Mouse (Mus musculus) Patski (cell line): ENCODE data around the gene Bag6. TPM values are rescaled to one million over a fixed set of nuclear protein-coding genes. Genes with fewer than 3 reads are reported as not detected.

Experiments used
- ATAC-seq: fragments of 100-300 bp; one replicate; pipeline ENCODE4 v1.8.0; 2021
- CTCF ChIA-PET: fragments of 350-600 bp; sonication (Branson Sonifier 250); formaldehyde crosslinking; loops from one replicate; lab custom pipeline; 2022; ENCODE audit warnings: inconsistent platforms; lab: Charles Lee
- POLR2A ChIA-PET: fragments of 350-600 bp; sonication (Branson Sonifier 250); formaldehyde crosslinking; loops from one replicate; lab custom pipeline; 2022; ENCODE audit warnings: antibody characterized with exemption, inconsistent platforms; lab: Charles Lee
- DNase-seq: peaks from one replicate; pipeline ENCODE4 v3.0.0-alpha.2; 2011; ENCODE audit warnings: low read depth, low spot score
- H3K27me3 ChIP-seq: fragments of 371-371 bp; one replicate; pipeline ENCODE4 v1.5.1; 2021
- CTCF ChIP-seq: fragments of 100-300 bp; IDR thresholded peaks from one replicate; pipeline ENCODE4 v1.5.1; 2021
- in situ Hi-C: fragments of 300-500 bp; cut with MboI; formaldehyde crosslinking; loops from 3 replicates; pipeline ENCODE4 v1.11.1; 2018; ENCODE audit warnings: low pct_unique_long_range_greater_than_20kb, mixed read lengths
- polyA plus RNA-seq: library from polyadenylated mRNA; unstranded; gene quantifications from one replicate; pipeline ENCODE4 v1.2.3, GENCODE M21; 2021

Bag6 gene
- polyA plus RNA-seq, 1 experiment from 2014 or later = 283 TPM

DNA sequence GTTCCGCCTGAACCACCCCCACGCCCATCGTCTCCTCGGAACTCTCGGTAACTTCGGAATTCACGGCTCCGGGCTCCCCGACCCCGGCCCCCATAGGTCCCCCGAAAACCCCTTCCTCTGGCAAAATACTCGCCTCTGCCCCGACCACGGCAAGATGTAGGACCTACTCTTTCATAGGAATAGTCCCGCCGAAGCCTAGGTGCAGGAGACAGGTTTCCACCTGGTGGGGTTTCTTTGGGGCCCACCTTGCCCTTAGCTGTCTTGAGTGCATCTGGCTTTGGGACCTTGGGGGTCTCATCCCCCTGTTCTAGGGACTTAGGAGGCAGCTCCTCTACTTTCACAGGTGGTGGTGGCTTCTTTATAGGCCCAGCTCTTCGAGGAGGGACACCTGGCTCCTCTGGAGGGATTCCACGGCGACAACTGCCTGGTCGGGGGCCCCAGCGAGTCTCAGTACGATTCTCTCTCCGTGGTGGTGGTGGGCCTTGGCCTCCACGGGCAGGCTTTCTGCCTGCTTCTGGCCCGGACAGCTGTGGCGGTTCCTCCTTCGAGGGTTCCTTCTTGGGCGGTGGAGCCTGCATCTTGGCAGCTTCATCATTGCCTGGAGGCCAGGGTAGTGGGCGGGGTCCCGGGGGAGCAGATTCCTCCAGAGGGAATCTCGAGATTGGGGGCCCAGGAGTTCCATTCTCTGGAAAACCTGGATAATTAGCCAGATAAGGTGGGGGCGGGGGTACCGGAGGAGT lies 21.7 kb downstream of the Bag6 start:
- in situ Hi-C loops = no loop called here
- no peak for TF ChIP-seq CTCF

DNA sequence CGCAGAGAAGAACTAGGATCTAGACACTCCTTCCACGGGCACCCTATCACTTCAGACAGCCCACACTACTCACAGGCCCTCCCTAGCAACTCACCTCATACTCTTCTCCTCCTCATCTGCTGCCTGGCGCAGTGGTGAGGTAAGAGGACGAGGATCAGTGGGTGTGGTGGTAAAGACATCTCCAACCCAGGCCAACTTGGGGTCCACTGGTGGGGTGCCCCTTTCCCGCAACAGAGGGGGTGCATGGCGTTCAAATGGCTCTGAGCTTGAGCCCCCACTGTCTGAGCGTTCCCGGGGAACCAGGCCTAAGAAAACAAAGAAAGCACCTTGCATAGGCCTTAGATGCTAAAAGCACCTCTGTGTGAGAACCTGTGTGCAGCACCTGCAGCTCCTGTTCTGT lies 22.3 kb downstream of the Bag6 start:
- in situ Hi-C loops = no loop called here
- no peak for TF ChIP-seq CTCF
- DNase-seq (no peak), ATAC-seq (no peak)
- ChIA-PET POLR2A (interaction anchor here (1.8 kb wide), 1 partner anchor 9 kb away, joined by 5 read pairs; no protein-coding TSS in a partner anchor), CTCF (interaction anchor here (1.7 kb wide), 1 partner anchor 15 kb away, joined by 6 read pairs; no protein-coding TSS in a partner anchor)
- no peaks in the 10 kb centered on the region for H3K27me3 ChIP-seq

More for the DNA sequence above, 21.7 kb downstream of the Bag6 start:
- no peak for ATAC-seq
- no peaks in the 10 kb centered on the region for H3K27me3 ChIP-seq
- ChIA-PET CTCF (interaction anchor here (1.3 to 1.7 kb wide), 2 partner anchors 15 to 20 kb away, joined by 3 to 6 read pairs; no protein-coding TSS in a partner anchor), POLR2A (interaction anchor here (1.8 kb wide), 2 partner anchors 7 to 9 kb away, joined by 5 to 6 read pairs; no protein-coding TSS in a partner anchor)
- no peak for DNase-seq

DNA sequence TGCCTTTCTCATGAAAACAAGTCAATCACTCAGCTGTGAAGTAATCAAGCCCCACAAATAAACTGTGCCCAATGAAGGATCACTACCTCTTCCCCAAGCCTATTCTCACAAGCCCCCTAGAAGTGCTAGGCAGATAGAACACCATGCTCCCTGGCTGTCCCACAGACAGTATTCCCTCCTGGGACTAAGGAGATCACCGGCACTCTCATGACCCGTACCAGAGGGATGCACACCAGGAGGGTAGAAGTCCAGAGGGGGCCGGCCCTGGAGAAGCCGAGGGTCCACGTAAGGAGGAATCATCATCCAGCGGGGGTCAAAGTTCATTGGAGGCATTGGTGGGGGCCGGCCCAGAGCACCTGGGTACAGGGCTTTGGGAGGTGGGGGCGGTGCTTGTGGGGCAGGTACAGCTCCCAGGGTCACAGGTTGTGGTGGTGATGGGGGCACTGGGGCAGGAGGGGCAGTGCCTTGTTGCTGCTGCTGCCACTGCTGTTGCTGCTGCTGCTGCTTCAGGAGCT lies 22.7 kb downstream of the Bag6 start:
- H3K27me3 ChIP-seq = no peaks in the 10 kb centered on the region
- no peak for TF ChIP-seq CTCF
- ATAC-seq = no peak
- CTCF ChIA-PET = no interaction called here
- in situ Hi-C loops = no loop called here
- POLR2A ChIA-PET = interaction anchor here (1.8 kb wide), 1 partner anchor 10 kb away, joined by 5 read pairs; no protein-coding TSS in a partner anchor
- DNase-seq = no peak

DNA sequence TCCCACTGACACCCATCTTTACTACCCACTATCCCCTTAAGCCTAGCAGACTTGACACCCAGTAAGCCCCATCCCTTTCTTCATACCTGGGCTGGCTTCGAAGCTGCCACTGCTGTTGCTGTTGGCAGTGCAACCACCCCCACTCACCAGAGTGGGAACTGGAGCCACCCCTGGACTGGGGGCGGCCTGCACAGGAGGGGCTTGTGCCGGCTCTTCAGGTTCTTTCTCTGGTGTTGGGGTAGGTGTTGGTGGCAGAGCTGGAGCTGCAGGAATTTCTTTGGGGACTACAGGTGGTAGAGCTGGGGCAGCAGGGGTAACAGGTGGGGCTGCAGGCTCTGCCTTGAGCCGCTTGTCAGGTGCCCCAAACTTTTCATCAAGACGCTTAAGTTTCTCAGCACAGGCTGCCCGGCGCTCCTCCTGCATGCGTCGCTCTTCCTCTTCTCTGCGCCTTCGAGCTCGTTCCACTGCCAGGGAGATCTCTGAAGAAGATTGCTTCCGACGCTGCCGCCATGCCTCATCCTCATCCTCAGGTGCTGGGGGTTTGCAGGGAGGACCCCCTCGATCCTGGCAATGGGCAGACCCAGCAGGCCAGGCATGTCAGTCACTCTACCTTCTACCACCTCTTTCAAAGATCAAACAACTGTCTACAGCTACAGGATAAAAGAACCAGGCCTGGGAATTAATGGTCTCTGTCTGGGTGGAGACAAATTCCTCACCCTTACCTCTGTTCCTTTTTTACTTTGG lies 24.0 kb downstream of the Bag6 start:
- CTCF ChIA-PET = interaction anchor here (1.1 kb wide), 1 partner anchor 12 kb away, joined by 3 read pairs; no protein-coding TSS in a partner anchor
- in situ Hi-C loops = no loop called here
- DNase-seq (no peak), ATAC-seq (no peak)
- TF ChIP-seq CTCF = no peak
- H3K27me3 ChIP-seq = no peaks in the 10 kb centered on the region
- POLR2A ChIA-PET = interaction anchor here (1.9 kb wide), 1 partner anchor 12 kb away, joined by 11 read pairs; no protein-coding TSS in a partner anchor

DNA sequence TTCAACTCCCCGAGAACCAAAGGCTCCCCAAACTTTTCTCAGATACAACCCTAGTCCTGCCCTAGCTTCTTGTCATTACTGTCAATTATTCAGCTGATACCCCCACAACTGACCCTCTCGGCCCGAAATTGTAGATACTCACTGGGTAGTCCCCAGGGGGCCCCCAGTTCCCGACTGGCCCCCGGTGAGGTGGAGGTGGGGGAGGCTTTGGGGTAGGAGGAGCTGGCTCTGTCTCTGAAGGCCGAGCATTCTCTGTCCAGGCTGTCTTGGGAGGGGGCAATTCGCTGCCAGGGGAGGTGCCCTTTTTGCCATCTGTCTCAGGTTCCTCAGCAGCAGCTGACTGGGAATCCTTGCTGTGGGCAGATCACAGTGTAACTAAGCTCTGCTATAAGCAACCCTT lies 24.7 kb downstream of the Bag6 start:
- ATAC-seq = no peak
- in situ Hi-C loops = no loop called here
- ChIA-PET CTCF (interaction anchor here (0.9 to 1.1 kb wide), 2 partner anchors 13 to 73 kb away, joined by 3 read pairs; no protein-coding TSS in a partner anchor), POLR2A (interaction anchor here (1.9 kb wide), 1 partner anchor 13 kb away, joined by 11 read pairs; no protein-coding TSS in a partner anchor)
- no peaks in the 10 kb centered on the region for H3K27me3 ChIP-seq
- TF ChIP-seq CTCF = no peak
- no peak for DNase-seq

DNA sequence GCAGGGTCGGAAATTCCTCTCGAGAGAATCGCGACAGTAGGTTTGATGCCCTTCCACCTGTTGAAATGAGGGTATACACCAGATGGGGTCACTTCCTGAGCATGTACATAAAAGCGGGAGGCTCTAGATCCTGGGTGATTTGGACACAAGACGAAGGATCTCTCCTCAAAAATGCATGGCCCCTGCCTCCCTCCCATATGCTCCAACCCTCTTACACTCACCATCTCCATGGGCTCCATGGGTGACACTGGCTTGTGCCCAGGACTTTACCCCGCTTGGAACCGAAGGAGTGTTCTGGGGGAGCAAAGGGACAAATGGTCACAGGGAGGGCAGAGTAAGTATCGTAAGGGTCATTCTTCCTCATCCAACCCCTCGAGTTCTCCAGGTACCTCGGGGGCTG lies 26.4 kb downstream of the Bag6 start:
- no peak for TF ChIP-seq CTCF

DNA sequence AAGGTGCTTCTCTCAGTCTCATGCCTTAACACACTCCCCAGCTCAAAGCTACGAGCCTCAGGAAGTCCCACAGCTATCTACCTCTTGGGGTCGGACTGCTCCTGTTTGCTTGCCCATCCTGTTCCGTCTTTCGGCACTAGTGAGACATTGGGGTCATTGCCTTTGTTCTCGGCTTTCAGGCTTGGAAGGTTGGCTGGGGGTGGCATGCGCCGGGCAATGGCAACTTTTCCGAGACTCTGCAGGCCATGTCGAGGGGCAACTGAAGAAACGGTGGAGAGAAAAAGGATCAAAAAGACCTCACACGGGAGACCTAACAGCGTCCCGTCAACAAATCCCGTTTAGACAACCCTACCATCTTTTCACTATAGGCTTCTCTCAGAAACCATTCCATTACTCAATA lies 27.1 kb downstream of the Bag6 start:
- no peaks in the 10 kb centered on the region for H3K27me3 ChIP-seq
- ATAC-seq = no peak
- POLR2A ChIA-PET = interaction anchor here (0.6 to 2.2 kb wide), 5 partner anchors 10 to 81 kb away, joined by 3 to 5 read pairs (median 5); no protein-coding TSS in a partner anchor
- TF ChIP-seq CTCF = no peak
- in situ Hi-C loops = no loop called here
- CTCF ChIA-PET = interaction anchor here (1.4 to 2.4 kb wide), 4 partner anchors 9 to 36 kb away, joined by 4 to 8 read pairs (median 5); partner anchors contain the start of gene D17H6S53E
- no peak for DNase-seq

More for the DNA sequence above, 26.4 kb downstream of the Bag6 start:
- in situ Hi-C loops = no loop called here
- ATAC-seq (no peak), DNase-seq (no peak)
- ChIA-PET POLR2A (interaction anchor here (1.4 kb wide), 1 partner anchor 82 kb away, joined by 3 read pairs; no protein-coding TSS in a partner anchor), CTCF (interaction anchor here (1.4 to 2.4 kb wide), 2 partner anchors 9 to 35 kb away, joined by 4 to 6 read pairs; partner anchors contain the start of gene D17H6S53E)
- H3K27me3 ChIP-seq = no peaks in the 10 kb centered on the region

DNA sequence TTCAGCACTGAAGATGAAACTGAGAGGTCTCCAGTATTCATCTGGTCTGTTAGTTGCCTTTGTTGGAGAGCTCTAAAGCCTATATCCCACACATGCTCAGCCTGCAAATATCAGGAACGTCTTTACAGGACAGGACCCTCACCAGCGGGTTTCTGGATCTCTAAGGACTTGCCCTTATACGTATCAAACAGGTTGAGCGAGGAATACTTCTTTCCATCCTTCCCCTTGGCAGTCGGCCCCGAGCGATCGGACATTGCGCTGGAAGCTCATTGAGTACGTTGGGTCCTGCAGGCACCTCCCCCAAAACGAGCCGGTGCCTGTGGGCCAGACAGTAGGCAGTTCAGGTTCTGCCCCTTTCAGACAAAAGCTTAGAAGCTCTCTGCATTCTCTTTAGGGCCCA lies 27.8 kb downstream of the Bag6 start:
- H3K27me3 ChIP-seq = no peaks in the 10 kb centered on the region
- POLR2A ChIA-PET = interaction anchor here (0.6 to 2.2 kb wide), 8 partner anchors 9 to 81 kb away, joined by 3 to 7 read pairs (median 4); no protein-coding TSS in a partner anchor
- no peak for DNase-seq
- in situ Hi-C loops = no loop called here
- ATAC-seq = no peak
- CTCF ChIA-PET = interaction anchor here (0.9 to 2.4 kb wide), 6 partner anchors 10 to 84 kb away, joined by 3 to 8 read pairs (median 5); partner anchors contain the start of gene D17H6S53E
- no peak for TF ChIP-seq CTCF

DNA sequence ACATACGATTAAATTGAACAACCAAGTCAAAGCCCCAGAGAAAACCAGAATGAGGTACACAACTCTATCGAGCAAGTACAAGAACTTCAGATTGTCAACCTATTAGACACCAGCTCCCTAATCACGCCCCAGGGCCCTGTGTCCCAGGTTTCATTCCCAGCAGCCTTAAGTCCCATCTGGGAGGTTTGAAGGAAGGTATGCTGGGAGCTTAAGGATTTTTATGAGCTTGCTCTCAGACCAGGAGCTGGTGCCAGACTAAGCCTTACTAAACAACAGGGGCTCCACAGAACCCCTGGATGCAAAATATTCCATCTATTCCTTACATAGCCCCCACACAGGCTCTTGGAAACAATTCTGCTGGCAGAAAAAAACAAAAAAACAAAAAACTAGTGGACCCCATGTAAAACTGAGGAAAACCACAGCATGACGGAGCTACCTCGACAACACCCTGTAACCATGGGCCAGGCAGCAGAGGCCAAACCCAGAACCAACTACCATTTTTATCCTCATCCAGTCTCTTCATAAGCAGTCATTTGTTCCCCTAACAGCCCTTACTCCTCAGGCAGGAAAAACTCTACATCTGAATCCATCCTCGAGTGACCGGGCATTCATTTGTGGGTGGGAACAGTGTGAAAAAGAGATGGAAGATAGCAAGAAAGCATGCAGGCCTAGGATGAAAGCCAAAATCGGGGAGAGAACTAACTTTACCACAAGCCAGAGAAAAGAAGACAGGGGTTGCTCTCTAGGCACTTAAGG lies 28.5 kb downstream of the Bag6 start:
- DNase-seq (no peak), ATAC-seq (no peak)
- no peaks in the 10 kb centered on the region for H3K27me3 ChIP-seq
- in situ Hi-C loops = no loop called here
- TF ChIP-seq CTCF = no peak
- POLR2A ChIA-PET = interaction anchor here (0.6 to 2.2 kb wide), 10 partner anchors 8 to 752 kb away, joined by 3 to 7 read pairs (median 5); no protein-coding TSS in a partner anchor
- CTCF ChIA-PET = interaction anchor here (0.8 to 2.4 kb wide), 6 partner anchors 12 to 83 kb away, joined by 3 to 8 read pairs (median 5); partner anchors contain the start of gene D17H6S53E
